Mouse (Mus musculus) limb, embryonic 10.5 days (tissue): ENCODE measurements around the gene Il12b. TPM values are rescaled to one million over a fixed set of nuclear protein-coding genes. Genes with fewer than 3 reads are reported as not detected.
A peak's percentile ranks its signal among the peaks of the same experiment; 100 is the strongest.

ENCODE experiments used
- DNase-seq: peaks from one replicate; pipeline ENCODE4 v3.0.0-alpha.2; 2017; ENCODE audit warnings: low spot score
- H3K27ac ChIP-seq: fragments of 300-500 bp; sonication (generic); 2 replicates; pipeline ENCODE4 v1.5.1; 2016; ENCODE audit warnings: mild to moderate bottlenecking
- H3K27me3 ChIP-seq: fragments of 300-500 bp; sonication (generic); 2 replicates; pipeline ENCODE4 v1.6.1; 2016; ENCODE audit warnings: low read depth, mild to moderate bottlenecking; ENCODE audit not compliant: poor library complexity, severe bottlenecking
- H3K36me3 ChIP-seq: fragments of 300-500 bp; sonication (generic); 2 replicates; pipeline ENCODE4 v1.6.1; 2016; ENCODE audit warnings: mild to moderate bottlenecking, moderate library complexity
- H3K4me1 ChIP-seq: fragments of 300-500 bp; sonication (generic); 2 replicates; pipeline ENCODE4 v1.6.1; 2016
- H3K4me3 ChIP-seq: fragments of 300-500 bp; sonication (generic); 2 replicates; pipeline ENCODE4 v1.5.1; 2016; ENCODE audit warnings: mild to moderate bottlenecking, moderate library complexity
- H3K9me3 ChIP-seq: fragments of 300-500 bp; sonication (generic); replicated peaks from 2 replicates; pipeline ENCODE4 v1.6.1; 2016; ENCODE audit warnings: mild to moderate bottlenecking
- WGBS: fragments of 180-500 bp; shearing (Covaris S2); methylation state at CpG from one replicate; pipeline ENCODE4 v1.1.7; 2016; 5-methylcytosine and 5-hydroxymethylcytosine counted together
- polyA plus RNA-seq: library from polyadenylated mRNA; unstranded; fragments of >200 nt; fragmentation: Nextera tagmentation; extraction: Ambion mirVana; gene quantifications from 2 replicates; pipeline ENCODE4 v1.2.1, GENCODE M21; 2016

Il12b gene
- polyA plus RNA-seq, 1 experiment from 2014 or later: not detected

- DNase-seq: no peak
- no peaks in the 10 kb centered on the region for H3K36me3 ChIP-seq
- no peak overlapping the region for H3K27ac ChIP-seq
- H3K4me1 ChIP-seq: no peaks in the 10 kb centered on the region
- H3K9me3 ChIP-seq: no peaks in the 10 kb centered on the region
- no peak overlapping the region for H3K4me3 ChIP-seq
- H3K27me3 ChIP-seq: 0 out of 2 replicates have a peak, but pooled peaks cover 5% of the 10 kb centered on the region
- WGBS: 92% methylated on average over 3 of the region's 3 CpGs
These were observed 2.3 kb upstream of the Il12b start for GRCm38 (mm10) chr11:44397551-44397950.

GRCm38 (mm10) chr11:44398356-44398755, 1.5 kb upstream of the Il12b start:
- Histone ChIP-seq H3K27me3 (0 out of 2 replicates have a peak, but pooled peaks cover 5% of the 10 kb centered on the region), H3K4me1 (no peaks in the 10 kb centered on the region), H3K27ac (no peak overlapping the region), H3K9me3 (no peaks in the 10 kb centered on the region), H3K4me3 (no peak overlapping the region), H3K36me3 (no peaks in the 10 kb centered on the region)
- no peak for DNase-seq
- WGBS: 75% methylated on average over 6 of the region's 6 CpGs

GRCm38 (mm10) chr11:44398782-44399225, 1.1 kb upstream of the Il12b start:
- WGBS: 3% methylated on average over 20 of the region's 20 CpGs
- H3K9me3 ChIP-seq: no peaks in the 10 kb centered on the region
- H3K27ac ChIP-seq: peak overlapping the region; percentile 44
- no peaks in the 10 kb centered on the region for H3K4me1 ChIP-seq
- DNase-seq: peak; percentile 85
- H3K4me3 ChIP-seq: peak overlapping the region; percentile 52
- no peaks in the 10 kb centered on the region for H3K36me3 ChIP-seq
- H3K27me3 ChIP-seq: 0 out of 2 replicates have a peak, but pooled peaks cover 5% of the 10 kb centered on the region

- no peaks in the 10 kb centered on the region for H3K9me3 ChIP-seq
- no peak overlapping the region for H3K27ac ChIP-seq
- DNase-seq: no peak
- WGBS: 83% methylated on average over 5 of the region's 5 CpGs
- 0 out of 2 replicates have a peak, but pooled peaks cover 5% of the 10 kb centered on the region for H3K27me3 ChIP-seq
- no peaks in the 10 kb centered on the region for H3K36me3 ChIP-seq
- H3K4me1 ChIP-seq: no peaks in the 10 kb centered on the region
- H3K4me3 ChIP-seq: no peak overlapping the region
These were observed 2.0 kb downstream of the Il12b start for GRCm38 (mm10) chr11:44401635-44402548.

GRCm38 (mm10) chr11:44405113-44405512, 5.2 kb downstream of the Il12b start:
- no peak for DNase-seq
- no peak overlapping the region for H3K27ac ChIP-seq
- no peak overlapping the region for H3K4me3 ChIP-seq
- no peaks in the 10 kb centered on the region for H3K27me3 ChIP-seq
- 90% methylated on average over 4 of the region's 4 CpGs for WGBS
- no peaks in the 10 kb centered on the region for H3K9me3 ChIP-seq
- no peaks in the 10 kb centered on the region for H3K36me3 ChIP-seq
- H3K4me1 ChIP-seq: no peaks in the 10 kb centered on the region

GRCm38 (mm10) chr11:44405961-44406360, 6.1 kb downstream of the Il12b start:
- WGBS: 29% methylated on average over 1 of the region's 1 CpGs
- Histone ChIP-seq H3K4me3 (no peak overlapping the region), H3K36me3 (no peaks in the 10 kb centered on the region), H3K27me3 (no peaks in the 10 kb centered on the region), H3K9me3 (no peaks in the 10 kb centered on the region), H3K27ac (no peak overlapping the region), H3K4me1 (no peaks in the 10 kb centered on the region)
- no peak for DNase-seq

- 78% methylated on average over 5 of the region's 5 CpGs for WGBS
- Histone ChIP-seq H3K36me3 (no peaks in the 10 kb centered on the region), H3K27ac (no peak overlapping the region), H3K4me1 (no peaks in the 10 kb centered on the region), H3K4me3 (no peak overlapping the region), H3K27me3 (no peaks in the 10 kb centered on the region), H3K9me3 (no peaks in the 10 kb centered on the region)
- no peak for DNase-seq
These were observed 6.6 kb downstream of the Il12b start for GRCm38 (mm10) chr11:44406457-44406856.

GRCm38 (mm10) chr11:44408626-44409025, 8.8 kb downstream of the Il12b start:
- Histone ChIP-seq H3K4me1 (no peaks in the 10 kb centered on the region), H3K9me3 (no peaks in the 10 kb centered on the region), H3K36me3 (no peaks in the 10 kb centered on the region), H3K27ac (no peak overlapping the region), H3K27me3 (no peaks in the 10 kb centered on the region), H3K4me3 (no peak overlapping the region)
- WGBS: 50% methylated on average over 5 of the region's 5 CpGs
- DNase-seq: no peak

GRCm38 (mm10) chr11:44410413-44410812, 10.6 kb downstream of the Il12b start:
- H3K27ac ChIP-seq: no peak overlapping the region
- 63% methylated on average over 3 of the region's 3 CpGs for WGBS
- H3K27me3 ChIP-seq: no peaks in the 10 kb centered on the region
- no peaks in the 10 kb centered on the region for H3K4me1 ChIP-seq
- DNase-seq: no peak
- H3K36me3 ChIP-seq: no peaks in the 10 kb centered on the region
- H3K4me3 ChIP-seq: no peak overlapping the region
- no peaks in the 10 kb centered on the region for H3K9me3 ChIP-seq

GRCm38 (mm10) chr11:44412276-44412675, 12.4 kb downstream of the Il12b start:
- WGBS: 85% methylated on average over 8 of the region's 8 CpGs
- no peaks in the 10 kb centered on the region for H3K9me3 ChIP-seq
- H3K27ac ChIP-seq: no peak overlapping the region
- no peaks in the 10 kb centered on the region for H3K36me3 ChIP-seq
- DNase-seq: no peak
- no peaks in the 10 kb centered on the region for H3K27me3 ChIP-seq
- no peaks in the 10 kb centered on the region for H3K4me1 ChIP-seq
- no peak overlapping the region for H3K4me3 ChIP-seq

GRCm38 (mm10) chr11:44413371-44413770, 13.5 kb downstream of the Il12b start:
- no peaks in the 10 kb centered on the region for H3K27me3 ChIP-seq
- no peaks in the 10 kb centered on the region for H3K4me1 ChIP-seq
- no peaks in the 10 kb centered on the region for H3K9me3 ChIP-seq
- no peak overlapping the region for H3K4me3 ChIP-seq
- no peak for DNase-seq
- 89% methylated on average over 3 of the region's 3 CpGs for WGBS
- no peak overlapping the region for H3K27ac ChIP-seq
- no peaks in the 10 kb centered on the region for H3K36me3 ChIP-seq

GRCm38 (mm10) chr11:44414605-44415004, 14.7 kb downstream of the Il12b start:
- Histone ChIP-seq H3K4me1 (no peaks in the 10 kb centered on the region), H3K4me3 (no peak overlapping the region), H3K9me3 (no peaks in the 10 kb centered on the region), H3K27ac (no peak overlapping the region), H3K27me3 (no peaks in the 10 kb centered on the region), H3K36me3 (no peaks in the 10 kb centered on the region)
- no peak for DNase-seq
- 93% methylated on average over 3 of the region's 3 CpGs for WGBS

- Histone ChIP-seq H3K9me3 (no peaks in the 10 kb centered on the region), H3K27me3 (no peaks in the 10 kb centered on the region), H3K27ac (no peak overlapping the region), H3K4me3 (no peak overlapping the region), H3K4me1 (no peaks in the 10 kb centered on the region), H3K36me3 (no peaks in the 10 kb centered on the region)
- WGBS: 51% methylated on average over 1 of the region's 1 CpGs
- no peak for DNase-seq
These were observed 17.5 kb downstream of the Il12b start for GRCm38 (mm10) chr11:44417403-44417802.
